Mouse (Mus musculus) midbrain, postnatal 0 days (tissue): ENCODE data around the gene Gm10024. TPM values are rescaled to one million over a fixed set of nuclear protein-coding genes. Genes with fewer than 3 reads are reported as not detected.
A peak's percentile ranks its signal among the peaks of the same experiment; 100 is the strongest.
"Not testable (repeated sequence)": the region's sequence is repeated elsewhere in the genome, so short reads cannot be mapped to it uniquely, and the experiment has no call there.

Experiments used
- ATAC-seq: fragments of 200-750 bp; cut with Nextera tagmentation; 2 replicates; pipeline ENCODE4 v1.8.0; 2017; ENCODE audit warnings: moderate number of reproducible peaks, mild to moderate bottlenecking, moderate TSS enrichment, moderate library complexity; ENCODE audit not compliant: low FRiP score
- DNase-seq: peaks from one replicate; pipeline ENCODE4 v3.0.0-alpha.2; 2015; ENCODE audit warnings: low spot score
- H3K27ac ChIP-seq: fragments of 300-500 bp; sonication (generic); 2 replicates; pipeline ENCODE4 v1.5.1; 2014; ENCODE audit warnings: low read depth, mild to moderate bottlenecking, low read length, mixed read lengths
- H3K27me3 ChIP-seq: fragments of 300-500 bp; sonication (generic); 2 replicates; pipeline ENCODE4 v1.6.1; 2014; ENCODE audit warnings: low read length, control low read depth, mixed read lengths; ENCODE audit not compliant: insufficient read depth
- H3K36me3 ChIP-seq: fragments of 300-500 bp; sonication (generic); 2 replicates; pipeline ENCODE4 v1.6.1; 2014; ENCODE audit warnings: low read length, control low read depth, mixed read lengths; ENCODE audit not compliant: insufficient read depth
- H3K4me1 ChIP-seq: fragments of 300-500 bp; sonication (generic); 2 replicates; pipeline ENCODE4 v1.6.1; 2014; ENCODE audit warnings: mild to moderate bottlenecking, control low read depth, antibody characterized with exemption, low read length, mixed read lengths; ENCODE audit not compliant: insufficient read depth
- H3K4me2 ChIP-seq: fragments of 300-500 bp; sonication (generic); 2 replicates; pipeline ENCODE4 v1.6.1; 2014; ENCODE audit warnings: low read depth, mild to moderate bottlenecking, low read length, mixed read lengths; ENCODE audit not compliant: poor library complexity, severe bottlenecking
- H3K4me3 ChIP-seq: fragments of 300-500 bp; sonication (generic); 2 replicates; pipeline ENCODE4 v1.5.1; 2014; ENCODE audit warnings: low read depth, mild to moderate bottlenecking, low read length, moderate library complexity
- H3K9ac ChIP-seq: fragments of 300-500 bp; sonication (generic); replicated peaks from 2 replicates; pipeline ENCODE4 v1.6.1; 2014; ENCODE audit warnings: mild to moderate bottlenecking, low read length, moderate library complexity, mixed read lengths; ENCODE audit not compliant: poor library complexity, severe bottlenecking
- H3K9me3 ChIP-seq: fragments of 300-500 bp; sonication (generic); 2 replicates; pipeline ENCODE4 v1.6.1; 2016; ENCODE audit warnings: low read length, control low read depth
- CTCF ChIP-seq: IDR thresholded peaks from 2 replicates; pipeline ENCODE4 v1.5.1; 2016; ENCODE audit warnings: antibody characterized with exemption, mild to moderate bottlenecking
- WGBS: fragments of 180-500 bp; shearing (Covaris S2); extraction: QIAGEN DNeasy Blood & Tissue Kit; methylation state at CpG from one replicate; pipeline ENCODE4 v1.1.7; 2014; 5-methylcytosine and 5-hydroxymethylcytosine counted together
- polyA plus RNA-seq: library from polyadenylated mRNA; unstranded; fragments of >200 nt; fragmentation: Nextera tagmentation; extraction: Ambion mirVana; gene quantifications from 2 replicates; pipeline ENCODE4 v1.2.1, GENCODE M21; 2015
- total RNA-seq: library from RNA; depleted of rRNA; stranded (reverse); fragments of >200 nt; gene quantifications from 2 replicates; pipeline ENCODE4 v1.2.3, GENCODE M21; 2014

Gm10024 gene
- total and polyA plus RNA-seq, 2 experiments from 2014 or later: not detected

DNA sequence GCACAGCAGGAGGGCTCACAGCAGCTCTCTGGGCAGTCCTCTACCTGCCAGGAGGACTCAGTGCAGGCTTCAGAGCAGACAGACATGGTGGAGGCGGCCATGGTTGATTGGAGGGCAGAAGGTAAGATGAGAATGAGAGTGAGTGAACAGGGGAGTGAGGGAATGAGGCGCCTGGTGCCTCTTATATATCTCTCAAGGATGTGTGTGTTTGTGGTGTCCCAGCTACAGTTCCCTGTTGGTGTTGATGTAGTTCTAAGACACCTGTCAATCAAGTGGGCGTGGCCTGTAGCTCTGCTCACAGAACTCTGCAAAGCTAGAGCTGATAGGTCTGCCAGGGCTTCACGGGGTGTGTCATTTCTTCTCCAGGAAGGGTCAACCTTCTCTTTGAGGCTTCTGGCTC lies 14.1 kb upstream of the Gm10024 start, which contains the start of gene Gm9508:
Gm9508 (minus strand) TSS at position 101 of the 400 bp plus-strand sequence.
- DNase-seq (no peak), ATAC-seq (no peak)
- H3K4me2 ChIP-seq: no peak within 1 kb of the TSS
- H3K4me3 ChIP-seq: no peak within 1 kb of the TSS
- 39% methylated on average over 4 of the region's 4 CpGs for WGBS
- no peaks in the 10 kb centered on the region for H3K9me3 ChIP-seq
- H3K27ac ChIP-seq: no peak within 1 kb of the TSS
- H3K9ac ChIP-seq: no peak within 1 kb of the TSS
- H3K4me1 ChIP-seq: no peaks in the 10 kb centered on the region
- H3K36me3 ChIP-seq: no peaks in the 10 kb centered on the region
- no peak for TF ChIP-seq CTCF
- H3K27me3 ChIP-seq: no peaks in the 10 kb centered on the region

DNA sequence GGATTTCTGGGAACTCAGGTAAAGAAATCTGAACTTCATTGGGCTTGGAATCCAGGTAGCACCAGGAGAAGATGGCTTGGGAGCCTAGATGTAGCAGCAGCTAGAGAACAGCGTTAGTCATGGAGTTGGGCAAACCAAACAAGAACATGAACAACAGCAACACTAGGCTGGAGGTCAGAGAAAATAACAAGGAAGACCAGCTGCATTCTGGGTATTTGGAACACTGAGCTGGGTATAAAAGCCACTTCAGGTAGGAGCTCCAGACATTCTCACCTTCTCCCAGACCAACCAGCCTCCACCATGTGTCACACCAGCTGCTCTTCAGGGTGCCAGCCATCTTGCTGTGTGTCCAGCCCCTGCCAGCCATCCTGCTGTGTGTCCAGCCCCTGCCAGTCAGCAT lies 4.9 kb upstream of the Gm10024 start, which contains the start of gene Gm10272:
Gm10272 (plus strand) TSS at position 301 of the 400 bp plus-strand sequence.
- Histone ChIP-seq H3K4me2 (no peak within 1 kb of the TSS), H3K4me1 (no peaks in the 10 kb centered on the region), H3K9me3 (peaks cover 6% of the 10 kb centered on the region; the same call in 1 of the 2 replicates), H3K36me3 (no peaks in the 10 kb centered on the region), H3K4me3 (no peak within 1 kb of the TSS), H3K27ac (no peak within 1 kb of the TSS), H3K27me3 (no peaks in the 10 kb centered on the region), H3K9ac (no peak within 1 kb of the TSS)
- TF ChIP-seq CTCF: no peak
- 96% methylated on average over 1 of the region's 1 CpGs for WGBS
- DNase-seq (no peak), ATAC-seq (no peak)

DNA sequence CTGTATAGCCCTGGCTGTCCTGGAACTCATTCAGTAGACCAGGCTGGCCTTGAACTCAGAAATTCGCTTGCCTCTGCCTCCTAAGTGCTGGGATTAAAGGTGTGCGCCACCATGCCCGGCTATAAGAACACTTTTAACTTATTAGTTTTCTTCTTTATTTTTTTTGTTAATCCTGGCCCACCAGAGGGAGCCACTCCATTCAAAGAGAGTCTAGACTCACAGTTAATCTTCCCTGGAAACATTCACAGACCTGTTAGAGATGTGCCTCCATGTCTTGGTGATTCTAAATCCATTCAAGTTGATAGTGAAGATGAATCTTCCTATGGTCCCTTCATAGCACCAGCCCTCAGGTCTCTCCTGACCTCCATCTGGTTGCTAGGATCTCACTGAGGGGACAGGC lies 1.4 kb upstream of the Gm10024 start:
- DNase-seq: peak; percentile 25

DNA sequence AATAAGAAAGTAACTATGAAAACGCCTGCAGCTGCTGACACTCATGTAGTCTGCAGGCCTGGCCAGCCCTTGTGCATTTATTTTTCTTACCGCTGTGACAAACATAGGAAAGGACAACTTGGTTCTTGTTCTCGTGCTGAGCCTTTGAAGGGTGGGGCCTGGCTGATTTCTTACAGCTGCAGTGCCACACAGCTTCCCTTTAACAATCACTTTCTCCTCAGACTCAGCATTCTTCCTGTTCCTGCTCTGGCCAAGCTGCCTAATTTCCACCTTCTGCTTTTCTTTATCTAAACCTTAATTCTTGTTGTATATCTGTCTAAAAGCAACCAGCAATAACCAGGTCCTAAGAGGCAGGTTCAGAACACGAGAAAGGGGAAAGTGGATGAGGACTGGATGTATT lies 2.5 kb downstream of the Gm10024 start:
- 67% methylated on average over 4 of the region's 4 CpGs for WGBS
- TF ChIP-seq CTCF: no peak

More for the DNA sequence above, 1.4 kb upstream of the Gm10024 start:
- no peak overlapping the region for H3K27ac ChIP-seq
- no peaks in the 10 kb centered on the region for H3K4me1 ChIP-seq
- ATAC-seq: no peak
- WGBS: 75% methylated on average over 3 of the region's 3 CpGs
- 0 out of 2 replicates have a peak, but pooled peaks cover 3% of the 10 kb centered on the region for H3K9me3 ChIP-seq
- no peak overlapping the region for H3K4me3 ChIP-seq
- no peaks in the 10 kb centered on the region for H3K36me3 ChIP-seq
- no peak overlapping the region for H3K9ac ChIP-seq
- H3K27me3 ChIP-seq: no peaks in the 10 kb centered on the region
- peak; percentile 58 for TF ChIP-seq CTCF
- no peak overlapping the region for H3K4me2 ChIP-seq

DNA sequence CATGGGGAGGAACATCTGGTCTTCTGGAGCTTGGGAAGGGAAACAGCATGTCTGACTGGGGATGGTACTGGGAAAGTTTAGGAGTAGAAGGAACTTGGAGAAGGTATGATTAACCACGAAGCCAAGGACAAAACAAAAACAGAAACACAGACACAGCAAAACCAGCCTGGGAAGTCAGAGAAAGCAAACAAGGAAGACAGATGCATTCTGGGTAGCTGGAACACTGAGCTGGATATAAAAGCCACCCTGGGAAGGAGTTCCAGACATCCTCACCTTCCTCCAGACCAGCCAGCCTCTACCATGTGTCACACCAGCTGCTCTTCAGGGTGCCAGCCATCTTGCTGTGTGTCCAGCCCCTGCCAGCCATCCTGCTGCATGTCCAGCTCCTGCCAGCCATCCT lies 4.2 kb downstream of the Gm10024 start, which contains the start of gene Gm10142:
Gm10142 (plus strand) TSS at position 301 of the 400 bp plus-strand sequence.
- H3K36me3 ChIP-seq: no peaks in the 10 kb centered on the region
- H3K4me3 ChIP-seq: no peak within 1 kb of the TSS
- H3K27ac ChIP-seq: no peak within 1 kb of the TSS
- DNase-seq (no peak), ATAC-seq (no peak)
- H3K9ac ChIP-seq: no peak within 1 kb of the TSS
- no peak within 1 kb of the TSS for H3K4me2 ChIP-seq
- H3K4me1 ChIP-seq: no peaks in the 10 kb centered on the region
- WGBS: 80% methylated on average over 1 of the region's 1 CpGs
- H3K9me3 ChIP-seq: 0 out of 2 replicates have a peak, but pooled peaks cover 3% of the 10 kb centered on the region
- no peaks in the 10 kb centered on the region for H3K27me3 ChIP-seq
- TF ChIP-seq CTCF: no peak

More for the DNA sequence above, 2.5 kb downstream of the Gm10024 start:
- H3K4me1 ChIP-seq: no peaks in the 10 kb centered on the region
- 0 out of 2 replicates have a peak, but pooled peaks cover 3% of the 10 kb centered on the region for H3K9me3 ChIP-seq
- H3K36me3 ChIP-seq: no peaks in the 10 kb centered on the region
- H3K4me3 ChIP-seq: no peak overlapping the region
- DNase-seq (no peak), ATAC-seq (no peak)
- no peak overlapping the region for H3K4me2 ChIP-seq
- H3K27me3 ChIP-seq: no peaks in the 10 kb centered on the region
- H3K9ac ChIP-seq: no peak overlapping the region
- no peak overlapping the region for H3K27ac ChIP-seq

DNA sequence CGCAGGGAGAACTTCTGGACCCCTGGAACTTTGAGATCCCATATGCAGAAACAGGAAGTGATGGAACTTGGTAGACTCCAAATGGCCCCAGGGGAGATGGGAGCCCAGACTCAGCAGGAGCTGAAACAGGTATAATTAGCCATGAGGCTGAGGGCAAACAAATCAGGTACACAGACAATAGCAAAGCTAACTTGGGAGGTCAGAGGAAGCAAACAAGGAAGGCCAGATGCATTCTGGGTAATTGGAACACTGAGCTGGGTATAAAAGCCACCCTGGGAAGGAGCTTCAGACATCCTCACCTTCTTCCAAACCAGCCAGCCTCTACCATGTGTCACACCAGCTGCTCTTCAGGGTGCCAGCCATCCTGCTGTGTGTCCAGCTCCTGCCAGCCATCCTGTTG lies 9.0 kb downstream of the Gm10024 start, which contains the start of gene Krtap12-1:
Krtap12-1 (plus strand) TSS at position 301 of the 400 bp plus-strand sequence.
- not testable (repeated sequence) for ATAC-seq, H3K36me3 ChIP-seq, DNase-seq, H3K4me2 ChIP-seq, H3K4me1 ChIP-seq, H3K27ac ChIP-seq, H3K9ac ChIP-seq, H3K9me3 ChIP-seq, H3K27me3 ChIP-seq, H3K4me3 ChIP-seq
- 89% methylated on average over 1 of the region's 1 CpGs for WGBS
